Mouse (Mus musculus) intestine, embryonic 15.5 days (tissue): Measurements from ENCODE around the gene Parp8. TPM values are rescaled to one million over a fixed set of nuclear protein-coding genes. Genes with fewer than 3 reads are reported as not detected.

Experiments
- ATAC-seq: fragments of 200-750 bp; cut with Nextera tagmentation; 2 replicates; pipeline ENCODE4 v1.8.0; 2017; ENCODE audit warnings: moderate TSS enrichment, moderate library complexity
- H3K27ac ChIP-seq: fragments of 300-500 bp; sonication (generic); 2 replicates; pipeline ENCODE4 v1.5.1; 2015; ENCODE audit warnings: mild to moderate bottlenecking, inconsistent platforms
- H3K27me3 ChIP-seq: fragments of 300-500 bp; sonication (generic); replicated peaks from 2 replicates; pipeline ENCODE4 v1.6.1; 2015; ENCODE audit warnings: inconsistent platforms
- H3K36me3 ChIP-seq: fragments of 300-500 bp; sonication (generic); 2 replicates; pipeline ENCODE4 v1.6.1; 2015; ENCODE audit warnings: inconsistent platforms
- H3K4me1 ChIP-seq: fragments of 300-500 bp; sonication (generic); replicated peaks from 2 replicates; pipeline ENCODE4 v1.6.1; 2015; ENCODE audit warnings: inconsistent platforms
- H3K4me2 ChIP-seq: fragments of 300-500 bp; sonication (generic); replicated peaks from 2 replicates; pipeline ENCODE4 v1.6.1; 2015; ENCODE audit warnings: mild to moderate bottlenecking, inconsistent platforms
- H3K4me3 ChIP-seq: fragments of 300-500 bp; sonication (generic); replicated peaks from 2 replicates; pipeline ENCODE4 v1.5.1; 2015; ENCODE audit warnings: inconsistent platforms
- H3K9ac ChIP-seq: fragments of 300-500 bp; sonication (generic); 2 replicates; pipeline ENCODE4 v1.6.1; 2015; ENCODE audit warnings: inconsistent platforms
- H3K9me3 ChIP-seq: fragments of 300-500 bp; sonication (generic); 2 replicates; pipeline ENCODE4 v1.6.1; 2016; ENCODE audit warnings: inconsistent platforms
- WGBS: fragments of 180-500 bp; shearing (Covaris S2); methylation state at CpG from one replicate; pipeline ENCODE4 v1.1.7; 2015; 5-methylcytosine and 5-hydroxymethylcytosine counted together
- polyA plus RNA-seq: library from polyadenylated mRNA; unstranded; fragments of >200 nt; fragmentation: Nextera tagmentation; extraction: Ambion mirVana; gene quantifications from 2 replicates; pipeline ENCODE4 v1.2.1, GENCODE M21; 2015

Parp8 gene
- polyA plus RNA-seq, 1 experiment from 2014 or later = 8.8 TPM

GRCm38 (mm10) chr13:117032402-117032801 is 7.1 kb upstream of the Parp8 start:
- no peak overlapping the region for H3K9ac ChIP-seq
- no peak for ATAC-seq
- H3K4me1 ChIP-seq = no peaks in the 10 kb centered on the region
- H3K4me3 ChIP-seq = no peak overlapping the region
- H3K36me3 ChIP-seq = no peaks in the 10 kb centered on the region
- H3K9me3 ChIP-seq = no peaks in the 10 kb centered on the region
- no peak overlapping the region for H3K27ac ChIP-seq
- no peak overlapping the region for H3K4me2 ChIP-seq
- 93% methylated on average over 1 of the region's 1 CpGs for WGBS
- H3K27me3 ChIP-seq = no peaks in the 10 kb centered on the region

GRCm38 (mm10) chr13:117031546-117031945 is 6.2 kb upstream of the Parp8 start:
- WGBS = 52% methylated on average over 6 of the region's 6 CpGs
- no peaks in the 10 kb centered on the region for H3K4me1 ChIP-seq
- no peaks in the 10 kb centered on the region for H3K27me3 ChIP-seq
- H3K4me3 ChIP-seq = no peak overlapping the region
- no peaks in the 10 kb centered on the region for H3K9me3 ChIP-seq
- H3K9ac ChIP-seq = no peak overlapping the region
- no peak overlapping the region for H3K27ac ChIP-seq
- ATAC-seq = peak; percentile 79
- no peak overlapping the region for H3K4me2 ChIP-seq
- no peaks in the 10 kb centered on the region for H3K36me3 ChIP-seq

- H3K4me1 ChIP-seq = no peaks in the 10 kb centered on the region
- H3K4me3 ChIP-seq = no peak overlapping the region
- H3K4me2 ChIP-seq = no peak overlapping the region
- H3K27me3 ChIP-seq = no peaks in the 10 kb centered on the region
- no peak for ATAC-seq
- H3K27ac ChIP-seq = no peak overlapping the region
- H3K9ac ChIP-seq = no peak overlapping the region
- 60% methylated on average over 5 of the region's 5 CpGs for WGBS
- no peaks in the 10 kb centered on the region for H3K9me3 ChIP-seq
- no peaks in the 10 kb centered on the region for H3K36me3 ChIP-seq
These were observed 2.9 kb upstream of the Parp8 start for GRCm38 (mm10) chr13:117028221-117028620.

- Histone ChIP-seq H3K27me3 (no peaks in the 10 kb centered on the region), H3K4me2 (no peak overlapping the region), H3K27ac (no peak overlapping the region), H3K9ac (no peak overlapping the region), H3K36me3 (no peaks in the 10 kb centered on the region), H3K4me1 (no peaks in the 10 kb centered on the region), H3K4me3 (no peak overlapping the region), H3K9me3 (no peaks in the 10 kb centered on the region)
- no peak for ATAC-seq
- WGBS = 81% methylated on average over 9 of the region's 9 CpGs
These were observed 2.0 kb upstream of the Parp8 start for GRCm38 (mm10) chr13:117027336-117027735.

GRCm38 (mm10) chr13:117026276-117026780 is 991 bp upstream of the Parp8 start:
- no peak overlapping the region for H3K27ac ChIP-seq
- no peak overlapping the region; the same call in 1 of the 2 replicates for H3K4me3 ChIP-seq
- peak overlapping the region; percentile 97 for H3K4me2 ChIP-seq
- H3K9ac ChIP-seq = no peak overlapping the region
- no peak for ATAC-seq
- H3K27me3 ChIP-seq = no peaks in the 10 kb centered on the region
- H3K9me3 ChIP-seq = no peaks in the 10 kb centered on the region
- 68% methylated on average over 7 of the region's 7 CpGs for WGBS
- H3K36me3 ChIP-seq = no peaks in the 10 kb centered on the region
- H3K4me1 ChIP-seq = no peaks in the 10 kb centered on the region

- peak; percentile 48 for ATAC-seq
- Histone ChIP-seq H3K36me3 (no peaks in the 10 kb centered on the region), H3K27ac (peak overlapping the region; percentile 86), H3K4me2 (peak overlapping the region; percentile 97), H3K4me3 (peak overlapping the region; percentile 81), H3K9me3 (no peaks in the 10 kb centered on the region), H3K4me1 (no peaks in the 10 kb centered on the region), H3K9ac (peak overlapping the region; percentile 86), H3K27me3 (no peaks in the 10 kb centered on the region)
- 0% methylated on average over 18 of the region's 18 CpGs for WGBS
These were observed 466 bp downstream of the Parp8 start for GRCm38 (mm10) chr13:117024916-117025225.

- peak; percentile 89 for ATAC-seq
- Histone ChIP-seq H3K27me3 (no peaks in the 10 kb centered on the region), H3K36me3 (no peaks in the 10 kb centered on the region), H3K9ac (peak overlapping the region; percentile 86), H3K9me3 (no peaks in the 10 kb centered on the region), H3K4me2 (peak overlapping the region; percentile 97), H3K4me3 (peak overlapping the region; percentile 81), H3K27ac (peak overlapping the region; percentile 86), H3K4me1 (no peaks in the 10 kb centered on the region)
- under 1% methylated on average over 53 of the region's 64 CpGs for WGBS
These were observed 1.0 kb downstream of the Parp8 start for GRCm38 (mm10) chr13:117024127-117024915.

- Histone ChIP-seq H3K36me3 (no peaks in the 10 kb centered on the region), H3K4me3 (peak overlapping the region; percentile 81), H3K27ac (no peak overlapping the region), H3K27me3 (no peaks in the 10 kb centered on the region), H3K4me2 (peak overlapping the region; percentile 97), H3K9ac (no peak overlapping the region), H3K4me1 (no peaks in the 10 kb centered on the region), H3K9me3 (no peaks in the 10 kb centered on the region)
- 17% methylated on average over 12 of the region's 12 CpGs for WGBS
- no peak for ATAC-seq
These were observed 1.8 kb downstream of the Parp8 start for GRCm38 (mm10) chr13:117023346-117024050.

- WGBS = 62% methylated on average over 6 of the region's 6 CpGs
- H3K36me3 ChIP-seq = no peaks in the 10 kb centered on the region
- H3K9ac ChIP-seq = no peak overlapping the region
- H3K27me3 ChIP-seq = no peaks in the 10 kb centered on the region
- no peak overlapping the region for H3K4me3 ChIP-seq
- H3K4me1 ChIP-seq = no peaks in the 10 kb centered on the region
- no peak overlapping the region for H3K27ac ChIP-seq
- no peak for ATAC-seq
- no peaks in the 10 kb centered on the region for H3K9me3 ChIP-seq
- no peak overlapping the region for H3K4me2 ChIP-seq
These were observed 4.7 kb downstream of the Parp8 start for GRCm38 (mm10) chr13:117020631-117021030.

GRCm38 (mm10) chr13:117018676-117019075 is 6.7 kb downstream of the Parp8 start:
- 81% methylated on average over 6 of the region's 6 CpGs for WGBS
- Histone ChIP-seq H3K27me3 (no peaks in the 10 kb centered on the region), H3K4me2 (no peak overlapping the region), H3K9ac (no peak overlapping the region), H3K36me3 (no peaks in the 10 kb centered on the region), H3K4me1 (no peaks in the 10 kb centered on the region), H3K9me3 (no peaks in the 10 kb centered on the region), H3K4me3 (no peak overlapping the region), H3K27ac (no peak overlapping the region)
- ATAC-seq = no peak

GRCm38 (mm10) chr13:117013516-117013915 is 11.8 kb downstream of the Parp8 start:
- no peaks in the 10 kb centered on the region for H3K4me1 ChIP-seq
- no peak overlapping the region for H3K4me3 ChIP-seq
- no peak overlapping the region for H3K9ac ChIP-seq
- H3K36me3 ChIP-seq = no peaks in the 10 kb centered on the region
- H3K27me3 ChIP-seq = no peaks in the 10 kb centered on the region
- WGBS = 94% methylated on average over 2 of the region's 2 CpGs
- no peak overlapping the region for H3K27ac ChIP-seq
- no peaks in the 10 kb centered on the region for H3K9me3 ChIP-seq
- no peak overlapping the region for H3K4me2 ChIP-seq
- no peak for ATAC-seq

- Histone ChIP-seq H3K36me3 (no peaks in the 10 kb centered on the region), H3K4me1 (no peaks in the 10 kb centered on the region), H3K27ac (no peak overlapping the region), H3K9ac (no peak overlapping the region), H3K4me2 (no peak overlapping the region), H3K27me3 (no peaks in the 10 kb centered on the region), H3K9me3 (no peaks in the 10 kb centered on the region), H3K4me3 (no peak overlapping the region)
- WGBS = 95% methylated on average over 9 of the region's 9 CpGs
- no peak for ATAC-seq
These were observed 13.3 kb downstream of the Parp8 start for GRCm38 (mm10) chr13:117012031-117012430.
